Mouse (Mus musculus) lung, postnatal 0 days (tissue): ENCODE results near the gene Lpp.

Experiments used
- CTCF ChIP-seq: IDR thresholded peaks from 2 replicates; pipeline ENCODE4 v1.5.1; 2016; ENCODE audit warnings: antibody characterized with exemption, mild to moderate bottlenecking
- EP300 ChIP-seq: IDR thresholded peaks from 2 replicates; pipeline ENCODE4 v1.6.1; 2016; ENCODE audit warnings: antibody characterized with exemption, mild to moderate bottlenecking, control low read depth

- TF ChIP-seq CTCF (no peak), EP300 (no peak)
Observed at GRCm38 (mm10) chr16:24463842-24464241, 70.5 kb downstream of the Lpp start.
